Mouse (Mus musculus) cerebellum, postnatal 25 days (tissue): Measurements from ENCODE around the gene Mpc1.

ENCODE experiments used
- DNase-seq, 2 experiments: peaks; one replicate each; pipeline ENCODE4 v3.0.0; 2021; ENCODE audit warnings: mixed read lengths in 2 of 2

The Mpc1 gene

GRCm38 (mm10) chr17:8282821-8283525, at the start of gene Mpc1:
Mpc1 (plus strand) TSS chr17:8282904.
- DNase-seq = peak in 1 of 2 experiments; percentile 94

- no peak for DNase-seq
Observed at GRCm38 (mm10) chr17:8233618-8234214, 49.0 kb upstream of the Mpc1 start.

GRCm38 (mm10) chr17:8234537-8234936, 48.2 kb upstream of the Mpc1 start:
- DNase-seq = no peak

- no peak for DNase-seq
Observed at GRCm38 (mm10) chr17:8235743-8236142, 47.0 kb upstream of the Mpc1 start, which contains the start of gene Ccr6. Ccr6 (plus strand) TSS chr17:8236043.

- no peak for DNase-seq
Observed at GRCm38 (mm10) chr17:8238012-8238710, 44.5 kb upstream of the Mpc1 start.

- no peak for DNase-seq
Observed at GRCm38 (mm10) chr17:8239561-8239960, 43.1 kb upstream of the Mpc1 start.

GRCm38 (mm10) chr17:8240517-8240916, 42.2 kb upstream of the Mpc1 start:
- no peak for DNase-seq

GRCm38 (mm10) chr17:8241645-8242044, 41.1 kb upstream of the Mpc1 start:
- no peak for DNase-seq

GRCm38 (mm10) chr17:8242186-8242585, 40.5 kb upstream of the Mpc1 start:
- DNase-seq = no peak

- DNase-seq = no peak
Observed at GRCm38 (mm10) chr17:8244124-8244523, 38.6 kb upstream of the Mpc1 start.

- DNase-seq = no peak
Observed at GRCm38 (mm10) chr17:8246102-8246754, 36.5 kb upstream of the Mpc1 start.

GRCm38 (mm10) chr17:8251704-8252103, 31.0 kb upstream of the Mpc1 start:
- DNase-seq = no peak

- DNase-seq = no peak
Observed at GRCm38 (mm10) chr17:8254268-8254667, 28.4 kb upstream of the Mpc1 start.

GRCm38 (mm10) chr17:8254914-8255313, 27.8 kb upstream of the Mpc1 start:
- no peak for DNase-seq

- DNase-seq = no peak
Observed at GRCm38 (mm10) chr17:8255583-8255982, 27.1 kb upstream of the Mpc1 start.

- DNase-seq = peak in 1 of 2 experiments; percentile 14
Observed at GRCm38 (mm10) chr17:8256982-8257381, 25.7 kb upstream of the Mpc1 start.

GRCm38 (mm10) chr17:8264638-8265037, 18.1 kb upstream of the Mpc1 start:
- peak; percentile 55 to 66 for DNase-seq

GRCm38 (mm10) chr17:8272054-8272749, 10.5 kb upstream of the Mpc1 start:
- DNase-seq = no peak

GRCm38 (mm10) chr17:8272951-8273350, 9.8 kb upstream of the Mpc1 start:
- DNase-seq = no peak

GRCm38 (mm10) chr17:8276071-8276470, 6.6 kb upstream of the Mpc1 start:
- no peak for DNase-seq

GRCm38 (mm10) chr17:8276680-8277079, 6.0 kb upstream of the Mpc1 start:
- no peak for DNase-seq

GRCm38 (mm10) chr17:8277266-8277665, 5.4 kb upstream of the Mpc1 start:
- no peak for DNase-seq

GRCm38 (mm10) chr17:8278356-8278755, 4.3 kb upstream of the Mpc1 start:
- DNase-seq = no peak
